Mouse (Mus musculus): ENCODE data around the gene Gm20388.

Gm20388 gene

GRCm38 (mm10) chr8:123858941-123859647, 3948.5 kb downstream of the Gm20388 start:
- peak; percentile 91 for DNase-seq (ENCODE audit: extremely low spot score, low spot score)

- no peak for DNase-seq (ENCODE audit: extremely low spot score, low spot score)
Observed at GRCm38 (mm10) chr8:123859648-123860259, 3949.1 kb downstream of the Gm20388 start, which contains the start of gene Ccsap. Gene Ccsap (minus strand): TSS chr8:123860209.

GRCm38 (mm10) chr8:123860386-123860785, 3949.7 kb downstream of the Gm20388 start:
- no peak for DNase-seq (ENCODE audit: extremely low spot score, low spot score)

- no peak for DNase-seq (ENCODE audit: extremely low spot score, low spot score)
Observed at GRCm38 (mm10) chr8:123865786-123866185, 3955.1 kb downstream of the Gm20388 start.

GRCm38 (mm10) chr8:123866971-123867370, 3956.3 kb downstream of the Gm20388 start:
- DNase-seq (ENCODE audit: extremely low spot score, low spot score) = no peak

- no peak for DNase-seq (ENCODE audit: extremely low spot score, low spot score)
Observed at GRCm38 (mm10) chr8:123872048-123872447, 3961.4 kb downstream of the Gm20388 start.

- no peak for DNase-seq (ENCODE audit: extremely low spot score, low spot score)
Observed at GRCm38 (mm10) chr8:123873364-123873763, 3962.7 kb downstream of the Gm20388 start.

GRCm38 (mm10) chr8:123874324-123874723, 3963.7 kb downstream of the Gm20388 start:
- no peak for DNase-seq (ENCODE audit: extremely low spot score, low spot score)

- no peak for DNase-seq (ENCODE audit: extremely low spot score, low spot score)
Observed at GRCm38 (mm10) chr8:123877865-123878264, 3967.2 kb downstream of the Gm20388 start.

- no peak for DNase-seq (ENCODE audit: extremely low spot score, low spot score)
Observed at GRCm38 (mm10) chr8:123880271-123880670, 3969.6 kb downstream of the Gm20388 start.

- no peak for DNase-seq (ENCODE audit: extremely low spot score, low spot score)
Observed at GRCm38 (mm10) chr8:123880821-123881350, 3970.2 kb downstream of the Gm20388 start.

GRCm38 (mm10) chr8:123882412-123882811, 3971.8 kb downstream of the Gm20388 start:
- no peak for DNase-seq (ENCODE audit: extremely low spot score, low spot score)

GRCm38 (mm10) chr8:123883094-123883493, 3972.5 kb downstream of the Gm20388 start:
- no peak for DNase-seq (ENCODE audit: extremely low spot score, low spot score)

- DNase-seq (ENCODE audit: extremely low spot score, low spot score) = peak; percentile 24
Observed at GRCm38 (mm10) chr8:123884721-123885565, 3974.3 kb downstream of the Gm20388 start.

- no peak for DNase-seq (ENCODE audit: extremely low spot score, low spot score)
Observed at GRCm38 (mm10) chr8:123887163-123887562, 3976.5 kb downstream of the Gm20388 start.

GRCm38 (mm10) chr8:123887956-123888355, 3977.3 kb downstream of the Gm20388 start:
- DNase-seq (ENCODE audit: extremely low spot score, low spot score) = no peak

GRCm38 (mm10) chr8:123889797-123890196, 3979.2 kb downstream of the Gm20388 start:
- DNase-seq (ENCODE audit: extremely low spot score, low spot score) = no peak

- peak; percentile 66 for DNase-seq (ENCODE audit: extremely low spot score, low spot score)
Observed at GRCm38 (mm10) chr8:123891271-123891670, 3980.6 kb downstream of the Gm20388 start.

- peak; percentile 30 for DNase-seq (ENCODE audit: extremely low spot score, low spot score)
Observed at GRCm38 (mm10) chr8:123891883-123892585, 3981.4 kb downstream of the Gm20388 start.

GRCm38 (mm10) chr8:123892586-123893155, 3982.0 kb downstream of the Gm20388 start:
- peak; percentile 20 for DNase-seq (ENCODE audit: extremely low spot score, low spot score)

GRCm38 (mm10) chr8:123893413-123893812, 3982.8 kb downstream of the Gm20388 start:
- DNase-seq (ENCODE audit: extremely low spot score, low spot score) = no peak
